Mouse (Mus musculus): Measurements from ENCODE around the gene Rab8a.

- no peak for TF ChIP-seq CTCF (IDR thresholded peaks at IDR 0.05; ENCODE audit: control insufficient read depth, insufficient read depth, insufficient read length)
- no peak for TF ChIP-seq MYOD1 (IDR thresholded peaks at IDR 0.05; ENCODE audit: control insufficient read depth, insufficient read length, low read depth)
- TF ChIP-seq CEBPB (IDR thresholded peaks at IDR 0.05; ENCODE audit: low read depth) = no peak
- no peak for TF ChIP-seq MAX (IDR thresholded peaks at IDR 0.05)
Measured at GRCm38 (mm10) chr8:72169681-72170249, 8.8 kb downstream of the Rab8a start.

All from C2C12 (cell line).